Mouse (Mus musculus): ENCODE measurements around the gene Gm26602.

Gene Gm26602

DNA sequence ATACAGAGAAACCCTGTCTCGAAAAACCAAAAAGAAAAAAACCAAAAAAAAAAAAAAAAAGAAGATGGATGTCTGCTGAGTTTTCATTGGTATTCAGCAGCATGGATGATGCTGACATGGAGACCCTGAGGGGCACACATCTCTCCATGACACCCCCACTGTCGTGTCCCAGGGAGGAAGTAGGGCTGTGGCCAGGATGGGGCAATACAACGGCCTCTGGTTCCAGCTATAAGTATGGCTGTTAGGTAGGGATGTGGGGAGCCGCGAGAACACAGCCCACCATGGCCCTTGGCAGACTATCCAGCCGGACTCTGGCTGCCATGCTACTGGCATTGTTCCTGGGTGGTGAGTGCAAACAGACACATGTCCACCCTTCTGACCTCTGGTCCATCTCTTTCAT is 24.6 kb upstream of the Gm26602 start, which contains the start of gene Elane:
Elane (plus strand) TSS at position 194 of the 400 bp plus-strand sequence.
- DNase-seq = no peak

DNA sequence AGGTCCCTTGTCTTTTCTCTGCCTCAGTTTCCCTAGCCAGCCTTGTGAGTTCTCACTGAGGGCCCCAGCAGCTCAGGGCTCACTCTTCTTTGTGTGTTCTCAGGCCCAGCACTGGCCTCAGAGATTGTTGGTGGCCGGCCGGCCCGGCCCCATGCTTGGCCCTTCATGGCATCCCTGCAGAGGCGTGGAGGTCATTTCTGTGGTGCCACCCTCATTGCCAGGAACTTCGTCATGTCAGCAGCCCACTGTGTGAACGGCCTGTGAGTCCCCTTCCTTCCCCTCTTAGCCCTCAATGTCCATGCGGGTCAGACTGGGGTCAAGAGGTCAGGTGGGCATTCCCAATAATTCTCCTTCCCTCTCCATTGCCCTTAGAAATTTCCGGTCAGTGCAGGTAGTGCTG is 24.0 kb upstream of the Gm26602 start:
- DNase-seq = no peak

DNA sequence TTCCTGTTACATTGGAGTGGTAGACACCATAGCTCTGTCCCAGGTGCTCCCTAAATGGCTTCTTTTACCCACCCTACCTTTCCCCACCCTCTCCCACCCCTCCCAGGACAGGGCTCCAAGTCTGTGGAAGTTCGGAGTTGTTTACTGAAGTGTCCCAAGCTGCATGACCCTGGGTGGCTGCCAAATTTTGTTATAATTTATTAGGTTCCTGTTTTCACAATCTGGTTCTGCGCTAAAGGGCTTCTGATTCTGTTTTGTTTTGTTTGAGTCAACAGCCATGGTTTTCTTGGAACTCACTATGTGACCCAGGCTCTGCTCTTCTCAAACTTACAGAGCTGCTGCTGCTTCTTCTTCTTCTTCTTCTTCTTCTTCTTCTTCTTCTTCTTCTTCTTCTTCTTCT is 21.3 kb upstream of the Gm26602 start:
- DNase-seq = no peak

DNA sequence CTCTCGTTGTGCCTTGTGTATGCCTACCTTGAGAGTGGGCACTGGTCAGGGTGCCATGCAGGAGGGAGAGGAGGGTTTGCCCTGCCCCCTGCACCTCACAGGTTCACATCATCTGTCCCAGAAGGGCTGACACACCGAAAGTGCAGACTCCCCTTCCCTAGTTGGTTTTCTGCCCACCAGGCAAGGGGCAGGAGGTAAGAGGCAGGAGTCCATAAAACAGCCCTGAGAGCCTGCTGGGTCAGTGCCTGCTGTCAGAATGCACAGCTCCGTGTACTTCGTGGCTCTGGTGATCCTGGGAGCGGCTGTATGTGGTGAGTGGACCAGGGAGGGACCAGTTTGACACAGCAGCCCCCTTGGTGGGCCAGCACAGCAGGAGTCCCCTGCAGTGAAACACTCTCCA is 20.0 kb upstream of the Gm26602 start, which contains the start of gene Cfd:
Cfd (plus strand) TSS at position 184 of the 400 bp plus-strand sequence.
- DNase-seq = no peak

DNA sequence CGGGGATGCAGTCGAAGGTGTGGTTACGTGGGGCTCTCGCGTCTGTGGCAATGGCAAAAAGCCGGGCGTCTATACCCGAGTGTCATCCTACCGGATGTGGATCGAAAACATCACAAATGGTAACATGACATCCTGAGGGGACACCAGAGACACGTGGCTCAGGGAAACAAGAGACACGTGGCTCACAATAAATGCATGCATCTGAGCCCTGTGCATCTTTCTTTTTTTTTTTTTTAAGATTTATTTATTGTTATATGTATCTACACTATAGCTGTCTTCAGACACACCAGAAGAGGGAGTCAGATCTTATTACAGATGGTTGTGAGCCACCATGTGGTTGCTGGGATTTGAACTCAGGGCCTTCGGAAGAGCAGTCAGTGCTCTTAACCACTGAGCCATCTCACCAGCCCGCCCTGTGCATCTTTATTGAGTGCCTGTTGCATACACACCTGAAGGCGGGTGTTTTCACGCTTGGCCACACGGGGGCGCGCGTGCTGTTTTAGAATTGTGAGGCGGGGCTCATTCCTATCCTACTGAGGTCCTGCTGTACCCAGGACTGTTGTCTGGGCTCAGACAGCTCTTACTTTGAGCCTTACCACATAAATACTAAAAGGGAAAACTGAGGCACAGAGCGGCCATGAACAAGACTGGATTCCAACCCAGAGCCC is 18.1 kb upstream of the Gm26602 start:
- peak; percentile 86 for DNase-seq

DNA sequence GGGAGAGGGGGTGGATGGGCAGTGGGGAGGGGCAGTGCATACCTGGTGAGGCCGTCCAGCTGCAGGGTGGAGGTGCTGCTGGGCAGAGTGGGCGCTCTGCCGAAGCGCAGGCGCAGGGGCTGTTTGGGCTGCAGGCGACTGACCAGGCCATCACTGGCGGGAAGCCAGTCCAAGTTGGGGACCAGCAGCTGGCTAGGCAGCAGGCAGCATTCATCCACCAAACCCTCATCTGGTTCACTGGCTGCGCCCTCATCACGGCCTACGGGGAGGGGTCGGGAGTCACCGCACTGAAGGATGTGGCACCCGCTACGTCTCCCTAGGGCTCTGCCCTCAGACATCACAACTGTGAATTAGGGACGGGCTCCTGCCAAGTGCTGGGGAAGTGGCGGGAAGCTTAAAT is 14.3 kb upstream of the Gm26602 start:
- DNase-seq = no peak

DNA sequence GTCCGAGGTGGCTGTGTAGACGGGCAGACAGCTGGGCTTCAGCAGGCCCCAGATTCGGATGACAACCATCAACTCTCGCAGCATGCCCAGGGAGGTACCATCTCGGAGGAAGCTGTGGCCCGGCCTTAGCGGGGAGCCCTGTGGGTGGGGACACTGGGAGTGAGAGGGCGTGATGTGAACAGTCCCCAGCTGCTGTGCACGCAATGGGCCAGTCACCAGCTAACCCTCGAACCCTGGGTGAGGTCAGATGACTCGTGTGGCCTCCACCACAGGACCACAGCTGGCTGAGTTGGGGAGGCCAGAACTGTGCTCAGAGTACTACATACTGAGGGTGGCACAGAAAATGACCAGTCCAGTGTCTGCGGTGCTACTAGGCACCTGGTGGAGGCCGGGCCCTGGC is 13.8 kb upstream of the Gm26602 start:
- no peak for DNase-seq

GRCm38 (mm10) chr10:79897316-79898245 is 13.1 kb upstream of the Gm26602 start:
- DNase-seq = no peak

- DNase-seq = peak; percentile 98
These were observed 9.7 kb upstream of the Gm26602 start for GRCm38 (mm10) chr10:79900951-79901410.

- no peak for DNase-seq
These were observed 3.9 kb upstream of the Gm26602 start for GRCm38 (mm10) chr10:79906712-79907111.

- no peak for DNase-seq
These were observed 3.2 kb upstream of the Gm26602 start for GRCm38 (mm10) chr10:79907415-79907814.

DNA sequence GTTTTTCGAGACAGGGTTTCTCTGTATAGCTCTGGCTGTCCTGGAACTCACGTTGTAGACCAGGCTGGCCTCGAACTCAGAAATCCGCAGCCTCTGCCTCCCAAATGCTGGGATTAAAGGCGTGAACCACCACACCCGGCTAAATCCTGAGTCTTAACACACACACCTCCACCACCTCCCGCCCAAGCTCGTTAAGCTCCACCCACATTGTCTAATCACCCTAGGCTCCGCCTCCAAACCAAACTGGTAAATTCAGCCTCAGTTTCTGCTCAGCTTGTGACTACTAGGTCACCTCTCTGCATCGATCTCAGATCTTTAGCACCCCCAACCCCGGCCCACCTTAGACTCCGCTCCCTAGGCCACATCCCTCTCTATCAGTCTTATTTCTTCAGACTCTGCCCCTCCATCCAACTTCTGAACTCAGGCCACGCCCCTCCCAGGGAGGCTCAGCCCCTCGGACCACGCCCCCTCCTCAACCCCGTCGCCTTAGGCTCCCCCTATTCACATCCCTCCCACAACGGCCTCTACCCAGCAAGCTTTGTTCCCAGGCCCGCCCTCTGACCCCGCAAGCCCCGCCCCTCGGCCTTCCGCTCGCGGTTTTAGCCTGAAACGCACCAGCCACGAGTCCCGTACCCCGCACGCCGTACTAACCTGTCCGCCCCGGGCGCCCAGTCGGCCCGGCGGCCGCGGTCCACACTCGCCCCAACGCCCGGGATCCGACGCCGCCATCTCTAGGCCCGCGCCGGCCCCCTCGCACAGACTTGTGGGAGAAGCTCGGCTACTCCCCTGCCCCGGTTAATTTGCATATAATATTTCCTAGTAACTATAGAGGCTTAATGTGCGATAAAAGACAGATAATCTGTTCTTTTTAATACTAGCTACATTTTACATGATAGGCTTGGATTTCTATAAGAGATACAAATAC is 2.2 kb upstream of the Gm26602 start, which contains the start of gene Med16:
Med16 (minus strand) TSS at position 757 of the 925 bp plus-strand sequence.
- peak; percentile 98 for DNase-seq

DNA sequence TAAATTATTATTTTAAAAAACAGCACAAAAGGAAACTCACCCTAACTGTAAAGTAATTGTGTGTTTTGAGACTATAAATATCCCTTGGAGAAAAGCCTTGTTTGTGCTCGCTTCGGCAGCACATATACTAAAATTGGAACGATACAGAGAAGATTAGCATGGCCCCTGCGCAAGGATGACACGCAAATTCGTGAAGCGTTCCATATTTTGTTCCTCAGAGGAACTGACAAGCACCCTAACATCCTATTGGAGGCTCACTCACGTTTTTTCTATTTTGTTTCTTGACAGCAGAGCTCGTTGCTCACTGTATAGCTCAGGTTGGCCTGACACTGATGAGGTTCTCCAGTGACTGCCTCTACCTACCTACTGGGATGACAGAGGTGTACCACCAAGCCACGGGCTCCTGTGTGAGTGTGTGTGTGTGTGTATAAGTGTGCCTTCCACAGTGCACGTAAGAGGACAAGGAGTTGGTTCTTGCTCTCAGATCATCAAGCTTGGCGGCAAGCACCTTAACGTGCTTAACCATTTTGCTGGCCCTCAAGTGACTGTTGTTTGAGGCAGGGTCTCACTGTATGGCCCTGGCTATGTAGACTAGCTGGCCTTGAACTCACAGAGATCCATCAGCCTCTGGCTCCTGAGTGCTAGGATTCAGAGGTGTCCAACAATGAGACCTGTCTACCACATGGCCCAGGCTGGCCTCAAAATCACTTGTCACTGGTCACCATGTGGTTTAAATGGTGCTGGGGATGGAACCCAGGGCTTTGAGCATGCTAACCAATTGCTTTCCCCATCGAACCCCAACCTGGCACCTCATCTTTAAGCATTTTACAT is 1.3 kb upstream of the Gm26602 start:
- no peak for DNase-seq

DNA sequence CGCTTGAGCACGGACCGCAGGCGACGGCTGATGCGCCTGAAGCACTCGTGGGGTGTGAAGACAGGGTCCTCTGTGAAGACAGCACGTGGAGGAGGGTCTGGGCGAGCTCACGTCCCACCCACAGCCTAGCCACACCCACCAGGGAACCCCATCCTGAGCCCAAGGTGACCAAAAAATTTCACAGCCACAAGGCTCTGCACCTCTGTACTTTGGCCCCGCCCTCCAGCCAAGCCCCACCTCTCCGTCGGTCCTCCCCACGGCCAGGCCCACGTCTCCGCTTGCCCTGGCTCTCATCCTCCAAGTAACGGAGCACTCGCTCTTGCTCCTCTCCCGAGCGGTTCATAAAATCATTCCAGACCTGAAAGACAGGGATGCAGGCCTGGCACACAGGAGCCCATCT is 1.8 kb downstream of the Gm26602 start:
- no peak for DNase-seq

GRCm38 (mm10) chr10:79914131-79914947 is 3.7 kb downstream of the Gm26602 start:
- peak; percentile 75 for DNase-seq

DNA sequence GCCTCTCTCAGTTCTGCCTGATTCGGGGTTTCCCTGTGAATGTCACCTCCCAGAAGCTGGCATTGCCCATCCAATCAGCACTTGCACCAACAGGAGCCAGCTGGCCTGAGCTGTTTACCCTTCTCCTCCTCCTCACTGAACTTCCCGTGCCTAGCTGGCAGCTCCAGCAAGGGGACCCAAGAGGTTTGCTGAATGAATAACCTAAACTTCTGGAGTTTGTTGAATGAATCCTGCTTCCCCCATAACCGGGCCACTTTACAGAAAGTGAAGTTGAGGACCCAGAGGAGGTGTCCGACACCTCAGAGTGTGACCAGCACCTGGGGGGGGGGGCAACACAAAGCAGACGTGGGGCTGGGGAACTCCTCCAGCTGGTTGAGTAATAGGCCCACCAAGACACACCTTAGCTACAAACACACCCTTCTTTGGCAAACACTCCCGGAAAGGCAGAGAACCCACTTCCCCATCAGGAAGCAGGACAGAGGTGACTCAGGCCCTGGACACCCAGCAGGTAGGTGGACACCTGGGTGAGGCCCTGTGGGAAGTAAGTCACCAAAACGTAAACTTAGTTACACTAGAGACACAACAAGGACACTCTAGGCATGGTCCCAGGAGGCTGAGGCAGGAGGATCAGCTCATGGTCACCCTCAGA is 4.4 kb downstream of the Gm26602 start:
- no peak for DNase-seq

GRCm38 (mm10) chr10:79916081-79916480 is 5.4 kb downstream of the Gm26602 start:
- no peak for DNase-seq

- DNase-seq = peak; percentile 83
These were observed 6.3 kb downstream of the Gm26602 start, which contains the start of gene Kiss1r for GRCm38 (mm10) chr10:79916808-79917531. Gene Kiss1r (plus strand): TSS chr10:79916971.

DNA sequence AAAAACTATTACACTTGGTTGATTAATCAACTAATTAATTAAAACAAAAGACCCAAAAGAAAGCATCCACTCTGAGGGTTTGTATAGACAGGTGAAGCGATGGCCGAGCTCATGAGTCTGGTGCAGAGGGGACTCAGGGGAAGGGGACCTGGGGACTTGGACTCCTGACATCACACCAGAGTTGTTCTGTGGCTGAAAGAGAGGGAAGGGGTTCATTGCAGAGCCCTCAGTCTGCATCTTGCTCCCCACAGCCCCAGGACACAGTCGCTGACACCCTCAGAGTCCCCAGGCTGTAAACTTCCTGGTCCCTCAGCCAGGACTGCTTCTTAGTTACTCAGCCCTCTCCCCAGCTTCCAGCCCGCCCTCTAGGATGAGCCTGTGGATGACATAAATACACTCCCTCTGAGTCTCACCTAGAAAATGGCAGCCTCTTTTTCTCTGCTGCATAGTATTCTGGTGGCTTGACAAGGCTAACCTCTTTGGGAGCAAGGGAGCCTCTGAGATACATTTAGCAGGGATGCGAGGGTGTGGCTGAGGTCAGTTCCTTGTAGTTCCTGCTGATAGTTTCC is 7.0 kb downstream of the Gm26602 start:
- DNase-seq = no peak

All from retina, postnatal 1 day (tissue).